Mouse (Mus musculus) kidney, adult 2 months (tissue): ENCODE measurements around the gene Olfr617. TPM values are rescaled to one million over a fixed set of nuclear protein-coding genes. Genes with fewer than 3 reads are reported as not detected.

ENCODE experiments used
- DNase-seq: peaks from one replicate; pipeline ENCODE4 v3.0.0; 2021
- H3K27ac ChIP-seq: fragments of 200-500 bp; 2 replicates; pipeline ENCODE4 v1.5.1; 2012; ENCODE audit warnings: low read depth, low read length, control low read depth, inconsistent platforms; ENCODE audit not compliant: insufficient read depth
- H3K27me3 ChIP-seq: fragments of 200-500 bp; replicated peaks from 2 replicates; pipeline ENCODE4 v1.6.1; 2012; ENCODE audit warnings: mild to moderate bottlenecking, moderate library complexity, low read length, inconsistent platforms; ENCODE audit not compliant: control insufficient read depth, insufficient read depth
- H3K36me3 ChIP-seq: fragments of 200-500 bp; 2 replicates; pipeline ENCODE4 v1.6.1; 2012; ENCODE audit warnings: mild to moderate bottlenecking, moderate library complexity, low read length, inconsistent platforms; ENCODE audit not compliant: control insufficient read depth, insufficient read depth
- H3K4me1 ChIP-seq: fragments of 200-500 bp; 2 replicates; pipeline ENCODE4 v1.6.1; 2011; ENCODE audit warnings: low read length; ENCODE audit not compliant: control insufficient read depth, insufficient read depth
- H3K4me3 ChIP-seq: fragments of 200-500 bp; 2 replicates; pipeline ENCODE4 v1.5.1; 2011; ENCODE audit warnings: mild to moderate bottlenecking, low read depth, low read length, control low read depth; ENCODE audit not compliant: insufficient read depth
- CTCF ChIP-seq: fragments of 200-500 bp; conservative IDR thresholded peaks from 2 replicates; pipeline ENCODE4 v1.5.1; 2011; ENCODE audit warnings: low read depth, mild to moderate bottlenecking, control low read depth, low read length, moderate library complexity, mixed read lengths; ENCODE audit not compliant: insufficient read depth, insufficient read length
- POLR2A ChIP-seq: fragments of 200-500 bp; IDR thresholded peaks from one replicate; pipeline ENCODE4 v1.6.1; 2011; ENCODE audit warnings: low read depth, low read length, control low read depth
- WGBS: fragments of 180-500 bp; shearing (Covaris S2); methylation state at CpG from one replicate; pipeline ENCODE4 v1.1.7; 2018; 5-methylcytosine and 5-hydroxymethylcytosine counted together
- polyA plus RNA-seq: library from polyadenylated mRNA; depleted of rRNA; stranded (reverse); fragments of >200 nt; gene quantifications from 2 replicates; pipeline ENCODE4 v1.2.3, GENCODE M21; 2012; rRNA removed

The Olfr617 gene
- polyA plus RNA-seq, 1 experiment: not detected

DNA sequence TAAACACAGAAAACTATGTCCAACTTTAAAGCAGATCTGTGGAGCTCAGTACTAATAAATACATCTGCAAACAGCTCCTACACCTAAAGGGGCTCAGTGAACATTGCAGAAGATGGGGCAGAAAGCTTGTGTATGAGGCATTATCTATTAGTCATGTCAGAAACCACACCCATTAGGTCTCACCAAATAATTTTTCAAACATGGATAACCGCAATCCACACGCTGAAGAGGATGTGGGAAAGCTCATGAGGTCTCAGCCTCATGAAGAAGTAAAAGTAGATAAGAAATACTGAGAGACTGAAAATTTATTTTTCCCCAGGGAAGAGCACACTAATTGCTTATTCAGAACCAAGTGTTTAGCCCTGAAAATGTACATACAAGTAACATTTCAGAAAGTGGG lies 34.6 kb downstream of the Olfr617 start:
- H3K4me1 ChIP-seq: no peaks in the 10 kb centered on the region
- TF ChIP-seq POLR2A (no peak), CTCF (no peak)
- H3K4me3 ChIP-seq: no peak overlapping the region
- DNase-seq: no peak
- WGBS: 75% methylated on average over 2 of the region's 2 CpGs
- no peaks in the 10 kb centered on the region for H3K27me3 ChIP-seq
- no peak overlapping the region for H3K27ac ChIP-seq
- H3K36me3 ChIP-seq: no peaks in the 10 kb centered on the region

DNA sequence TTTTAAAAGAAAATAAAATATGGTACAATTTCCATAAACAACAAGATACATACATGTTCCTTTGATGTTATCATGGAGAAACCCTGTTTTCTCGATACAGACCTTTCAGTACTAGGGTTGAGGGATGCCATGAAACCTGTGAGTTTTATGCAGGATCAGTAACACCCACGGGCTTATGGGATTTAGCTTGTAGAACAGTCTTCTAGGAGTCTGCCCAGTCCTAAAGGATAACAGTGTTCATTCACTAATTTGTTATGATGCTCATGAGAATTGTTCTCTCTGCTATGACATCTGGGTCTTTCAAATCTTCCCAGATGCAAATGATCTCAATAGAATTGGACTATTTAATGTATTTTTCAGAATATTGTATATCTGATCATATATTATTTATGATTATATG lies 39.6 kb downstream of the Olfr617 start, which contains the start of gene Olfr620:
TSS of gene Olfr620 (minus strand) at position 101 of the 400 bp plus-strand sequence.
- Histone ChIP-seq H3K4me1 (no peaks in the 10 kb centered on the region), H3K36me3 (no peaks in the 10 kb centered on the region), H3K4me3 (no peak within 1 kb of the TSS), H3K27me3 (no peaks in the 10 kb centered on the region), H3K27ac (no peak within 1 kb of the TSS)
- no peak for DNase-seq
- 72% methylated on average over 2 of the region's 2 CpGs for WGBS
- TF ChIP-seq POLR2A: no peak

Other genes with a start within 250 kb of the Olfr617 start
- gene Olfr598, start 249.5 kb upstream of the Olfr617 start, polyA plus RNA-seq: not detected in 2 replicates
- gene Olfr599, start 237.1 kb upstream of the Olfr617 start, polyA plus RNA-seq: not detected in 2 replicates
- not detected in 2 replicates for gene Olfr600, start 223.4 kb upstream of the Olfr617 start, polyA plus RNA-seq
- not detected in 2 replicates for gene Olfr601, start 210.4 kb upstream of the Olfr617 start, polyA plus RNA-seq
- not detected in 2 replicates for gene Olfr603, start 186.9 kb upstream of the Olfr617 start, polyA plus RNA-seq
- gene Usp17lc, start 158.0 kb upstream of the Olfr617 start, polyA plus RNA-seq: not detected in 2 replicates
- gene Olfr605, start 127.6 kb upstream of the Olfr617 start, polyA plus RNA-seq: not detected in 2 replicates
- gene Olfr606, start 124.0 kb upstream of the Olfr617 start, polyA plus RNA-seq: not detected in 2 replicates
- gene Olfr607, start 108.9 kb upstream of the Olfr617 start, polyA plus RNA-seq: not detected in 2 replicates
- not detected in 2 replicates for gene Olfr608, start 103.2 kb upstream of the Olfr617 start, polyA plus RNA-seq
- gene Olfr609, start 75.0 kb upstream of the Olfr617 start, polyA plus RNA-seq: not detected in 2 replicates
- not detected in 2 replicates for gene Olfr610, start 60.9 kb upstream of the Olfr617 start, polyA plus RNA-seq
- not detected in 2 replicates for gene Olfr611, start 52.2 kb upstream of the Olfr617 start, polyA plus RNA-seq
- not detected in 2 replicates for gene Olfr612, start 30.3 kb upstream of the Olfr617 start, polyA plus RNA-seq
- gene Olfr613, start 25.0 kb upstream of the Olfr617 start, polyA plus RNA-seq: not detected in 2 replicates
- gene Olfr615, start 17.0 kb upstream of the Olfr617 start, polyA plus RNA-seq: not detected in 2 replicates
- not detected in 2 replicates for gene Olfr616, start 3.9 kb upstream of the Olfr617 start, polyA plus RNA-seq
- gene Olfr618, start 17.0 kb downstream of the Olfr617 start, polyA plus RNA-seq: not detected in 2 replicates
- not detected in 2 replicates for gene Olfr619, start 27.5 kb downstream of the Olfr617 start, polyA plus RNA-seq
- not detected in 2 replicates for gene Olfr620, start 39.5 kb downstream of the Olfr617 start, polyA plus RNA-seq
- not detected in 2 replicates for gene Olfr622, start 69.6 kb downstream of the Olfr617 start, polyA plus RNA-seq
- gene Olfr623, start 90.6 kb downstream of the Olfr617 start, polyA plus RNA-seq: not detected in 2 replicates
- not detected in 2 replicates for gene Olfr624, start 98.1 kb downstream of the Olfr617 start, polyA plus RNA-seq
- not detected in 2 replicates for gene Olfr625-ps1, start 109.7 kb downstream of the Olfr617 start, polyA plus RNA-seq
- gene Olfr243, start 141.6 kb downstream of the Olfr617 start, polyA plus RNA-seq: not detected in 2 replicates
- gene Olfr628, start 157.3 kb downstream of the Olfr617 start, polyA plus RNA-seq: not detected in 2 replicates
- gene Olfr629, start 171.9 kb downstream of the Olfr617 start, polyA plus RNA-seq: not detected in 2 replicates
- not detected in 2 replicates for gene Olfr630, start 184.3 kb downstream of the Olfr617 start, polyA plus RNA-seq
- gene Olfr69, start 198.5 kb downstream of the Olfr617 start, polyA plus RNA-seq: not detected in 2 replicates
- gene Olfr68, start 206.6 kb downstream of the Olfr617 start, polyA plus RNA-seq: not detected in 2 replicates
- not detected in 2 replicates for gene Olfr67, start 218.8 kb downstream of the Olfr617 start, polyA plus RNA-seq
- 323 and 441 TPM in 2 replicates for gene Hbb-bt, start 240.9 kb downstream of the Olfr617 start, polyA plus RNA-seq